Mouse (Mus musculus): ENCODE measurements around the gene Cenps. TPM values are rescaled to one million over a fixed set of nuclear protein-coding genes. Genes with fewer than 3 reads are reported as not detected.

Gene Cenps
- total and polyA plus RNA-seq, 2 experiments from 2014 or later: 3.7 to 21.2 TPM

GRCm38 (mm10) chr4:149099369-149100017 lies 37.9 kb downstream of the Cenps start, which contains the start of gene Pex14:
Pex14 (minus strand) TSS chr4:149099876.
- Histone ChIP-seq H3K4me2 (ENCODE audit: low read depth, low read length, poor library complexity, severe bottlenecking) (peak within 1 kb of the TSS; percentile 89), H3K9ac (replicated peaks; ENCODE audit: low read length, poor library complexity, severe bottlenecking) (peak within 1 kb of the TSS; percentile 90), H3K9me3 (ENCODE audit: low read length) (no peaks in the 10 kb centered on the region), H3K4me1 (ENCODE audit: insufficient read depth, low read length) (peaks cover 7% of the 10 kb centered on the region; the same call in 1 of the 2 replicates), H3K27ac (ENCODE audit: low read depth, low read length) (peak within 1 kb of the TSS; percentile 52; the same call in 1 of the 2 replicates), H3K27me3 (ENCODE audit: insufficient read depth, low read length) (no peaks in the 10 kb centered on the region), H3K36me3 (ENCODE audit: insufficient read depth, low read length) (no peaks in the 10 kb centered on the region), H3K4me3 (ENCODE audit: low read depth, low read length) (peak within 1 kb of the TSS; percentile 100)
- DNase-seq (ENCODE audit: low spot score) (peak; percentile 94), ATAC-seq (ENCODE audit: low FRiP score) (peak; percentile 81)
- WGBS: under 1% methylated on average over 36 of the region's 50 CpGs
- no peak for TF ChIP-seq CTCF (IDR thresholded peaks at IDR 0.05)

GRCm38 (mm10) chr4:149098571-149098970 lies 38.9 kb downstream of the Cenps start:
- Histone ChIP-seq H3K4me1 (ENCODE audit: insufficient read depth, low read length) (peaks cover 6% of the 10 kb centered on the region; the same call in 1 of the 2 replicates), H3K4me3 (ENCODE audit: low read depth, low read length) (peak overlapping the region; percentile 100), H3K27me3 (ENCODE audit: insufficient read depth, low read length) (no peaks in the 10 kb centered on the region), H3K27ac (ENCODE audit: low read depth, low read length) (no peak overlapping the region), H3K36me3 (ENCODE audit: insufficient read depth, low read length) (no peaks in the 10 kb centered on the region), H3K9ac (replicated peaks; ENCODE audit: low read length, poor library complexity, severe bottlenecking) (peak overlapping the region; percentile 90), H3K9me3 (ENCODE audit: low read length) (no peaks in the 10 kb centered on the region), H3K4me2 (ENCODE audit: low read depth, low read length, poor library complexity, severe bottlenecking) (peak overlapping the region; percentile 89)
- 25% methylated on average over 11 of the region's 11 CpGs for WGBS
- DNase-seq (ENCODE audit: low spot score) (no peak), ATAC-seq (ENCODE audit: low FRiP score) (no peak)
- no peak for TF ChIP-seq CTCF (IDR thresholded peaks at IDR 0.05)

- Histone ChIP-seq H3K27me3 (ENCODE audit: insufficient read depth, low read length) (no peaks in the 10 kb centered on the region), H3K27ac (ENCODE audit: low read depth, low read length) (no peak overlapping the region), H3K36me3 (ENCODE audit: insufficient read depth, low read length) (no peaks in the 10 kb centered on the region), H3K4me1 (ENCODE audit: insufficient read depth, low read length) (peaks cover 6% of the 10 kb centered on the region; the same call in 1 of the 2 replicates), H3K9me3 (ENCODE audit: low read length) (no peaks in the 10 kb centered on the region), H3K4me2 (ENCODE audit: low read depth, low read length, poor library complexity, severe bottlenecking) (no peak overlapping the region), H3K4me3 (ENCODE audit: low read depth, low read length) (no peak overlapping the region), H3K9ac (replicated peaks; ENCODE audit: low read length, poor library complexity, severe bottlenecking) (no peak overlapping the region)
- TF ChIP-seq CTCF (IDR thresholded peaks at IDR 0.05): no peak
- WGBS: 83% methylated on average over 3 of the region's 3 CpGs
- DNase-seq (ENCODE audit: low spot score) (no peak), ATAC-seq (ENCODE audit: low FRiP score) (no peak)
Observed at GRCm38 (mm10) chr4:149097956-149098355, 39.5 kb downstream of the Cenps start.

GRCm38 (mm10) chr4:149091364-149091763 lies 46.1 kb downstream of the Cenps start:
- no peak overlapping the region for H3K9ac ChIP-seq (replicated peaks; ENCODE audit: low read length, poor library complexity, severe bottlenecking)
- no peaks in the 10 kb centered on the region for H3K27me3 ChIP-seq (ENCODE audit: insufficient read depth, low read length)
- WGBS: 89% methylated on average over 8 of the region's 8 CpGs
- TF ChIP-seq CTCF (IDR thresholded peaks at IDR 0.05): no peak
- no peaks in the 10 kb centered on the region for H3K4me1 ChIP-seq (ENCODE audit: insufficient read depth, low read length)
- ATAC-seq (ENCODE audit: low FRiP score) (no peak), DNase-seq (ENCODE audit: low spot score) (no peak)
- no peak overlapping the region for H3K4me3 ChIP-seq (ENCODE audit: low read depth, low read length)
- no peaks in the 10 kb centered on the region for H3K9me3 ChIP-seq (ENCODE audit: low read length)
- H3K4me2 ChIP-seq (ENCODE audit: low read depth, low read length, poor library complexity, severe bottlenecking): no peak overlapping the region
- H3K36me3 ChIP-seq (ENCODE audit: insufficient read depth, low read length): no peaks in the 10 kb centered on the region
- H3K27ac ChIP-seq (ENCODE audit: low read depth, low read length): no peak overlapping the region

- Histone ChIP-seq H3K4me3 (ENCODE audit: low read depth, low read length) (no peak overlapping the region), H3K36me3 (ENCODE audit: insufficient read depth, low read length) (no peaks in the 10 kb centered on the region), H3K9me3 (ENCODE audit: low read length) (no peaks in the 10 kb centered on the region), H3K27ac (ENCODE audit: low read depth, low read length) (no peak overlapping the region), H3K9ac (replicated peaks; ENCODE audit: low read length, poor library complexity, severe bottlenecking) (no peak overlapping the region), H3K4me2 (ENCODE audit: low read depth, low read length, poor library complexity, severe bottlenecking) (no peak overlapping the region), H3K27me3 (ENCODE audit: insufficient read depth, low read length) (no peaks in the 10 kb centered on the region), H3K4me1 (ENCODE audit: insufficient read depth, low read length) (no peaks in the 10 kb centered on the region)
- 78% methylated on average over 5 of the region's 5 CpGs for WGBS
- TF ChIP-seq CTCF (IDR thresholded peaks at IDR 0.05): no peak
- ATAC-seq (ENCODE audit: low FRiP score) (no peak), DNase-seq (ENCODE audit: low spot score) (no peak)
Observed at GRCm38 (mm10) chr4:149085381-149085780, 52.0 kb downstream of the Cenps start.

GRCm38 (mm10) chr4:149081528-149081927 lies 55.9 kb downstream of the Cenps start:
- TF ChIP-seq CTCF (IDR thresholded peaks at IDR 0.05): no peak
- H3K36me3 ChIP-seq (ENCODE audit: insufficient read depth, low read length): no peaks in the 10 kb centered on the region
- no peak overlapping the region for H3K4me3 ChIP-seq (ENCODE audit: low read depth, low read length)
- WGBS: 63% methylated on average over 17 of the region's 17 CpGs
- H3K27me3 ChIP-seq (ENCODE audit: insufficient read depth, low read length): no peaks in the 10 kb centered on the region
- no peak overlapping the region for H3K27ac ChIP-seq (ENCODE audit: low read depth, low read length)
- H3K9me3 ChIP-seq (ENCODE audit: low read length): no peaks in the 10 kb centered on the region
- DNase-seq (ENCODE audit: low spot score) (peak; percentile 51), ATAC-seq (ENCODE audit: low FRiP score) (no peak)
- no peaks in the 10 kb centered on the region for H3K4me1 ChIP-seq (ENCODE audit: insufficient read depth, low read length)
- no peak overlapping the region for H3K9ac ChIP-seq (replicated peaks; ENCODE audit: low read length, poor library complexity, severe bottlenecking)
- H3K4me2 ChIP-seq (ENCODE audit: low read depth, low read length, poor library complexity, severe bottlenecking): no peak overlapping the region
